Mouse (Mus musculus) C2C12 (cell line): ENCODE results near the gene Ankrd36.
"Not testable (repeated sequence)": the region's sequence is repeated elsewhere in the genome, so short reads cannot be mapped to it uniquely, and the experiment has no call there.

Source experiments
- CEBPB ChIP-seq: IDR thresholded peaks from one replicate; pipeline ENCODE4 v1.6.1; 2011; ENCODE audit warnings: low read depth, mild to moderate bottlenecking, control low read depth, moderate library complexity
- CTCF ChIP-seq: IDR thresholded peaks from one replicate; pipeline ENCODE4 v1.5.1; 2011; ENCODE audit not compliant: control insufficient read depth, insufficient read depth, insufficient read length
- MAX ChIP-seq: IDR thresholded peaks from one replicate; pipeline ENCODE4 v1.6.1; 2011; ENCODE audit warnings: mild to moderate bottlenecking, control low read depth
- MYOD1 ChIP-seq: IDR thresholded peaks from one replicate; pipeline ENCODE4 v1.6.1; 2011; ENCODE audit warnings: low read depth; ENCODE audit not compliant: control insufficient read depth, insufficient read length
- USF1 ChIP-seq: IDR thresholded peaks from one replicate; pipeline ENCODE4 v1.6.1; 2011; ENCODE audit warnings: low read depth, mild to moderate bottlenecking, control low read depth, moderate library complexity

DNA sequence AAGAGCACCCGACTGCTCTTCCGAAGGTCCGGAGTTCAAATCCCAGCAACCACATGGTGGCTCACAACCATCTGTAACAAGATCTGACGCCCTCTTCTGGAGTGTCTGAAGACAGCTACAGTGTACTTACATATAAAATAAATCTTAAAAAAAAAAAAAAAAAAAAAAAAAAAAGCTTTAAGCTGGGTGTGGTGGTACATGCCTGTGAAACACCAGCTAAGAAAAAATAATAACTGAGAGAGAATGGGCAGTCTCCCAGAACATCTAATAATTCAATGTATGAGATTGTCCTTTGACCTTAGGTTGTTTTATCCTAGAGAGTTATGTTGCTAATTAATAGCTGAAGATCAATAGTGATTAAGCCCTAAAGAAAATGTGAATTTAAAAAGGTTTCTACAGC is 32.0 kb upstream of the Ankrd36 start:
- TF ChIP-seq CTCF, CEBPB, MAX, USF1, MYOD1: not testable (repeated sequence)
